Mouse (Mus musculus) layer of hippocampus, postnatal 10 days (tissue): ENCODE measurements around the gene Tnfsf15. TPM values are rescaled to one million over a fixed set of nuclear protein-coding genes. Genes with fewer than 3 reads are reported as not detected.

Experiments used
- DNase-seq, 2 experiments: peaks; one replicate each; pipeline ENCODE4 v3.0.0; 2021; ENCODE audit warnings: low spot score in 2 of 2
- long read RNA-seq: library from polyadenylated mRNA; stranded (forward); transcript quantifications from one replicate; pipeline ENCODE4 v2.0.0, GENCODE M21; 2023
- total RNA-seq, 2 experiments: library from RNA; stranded (reverse); gene quantifications; 2 replicates each; pipeline ENCODE4 v1.2.3; 2021

Gene Tnfsf15
- not detected for total RNA-seq
- long read RNA-seq: 0 reads

DNA sequence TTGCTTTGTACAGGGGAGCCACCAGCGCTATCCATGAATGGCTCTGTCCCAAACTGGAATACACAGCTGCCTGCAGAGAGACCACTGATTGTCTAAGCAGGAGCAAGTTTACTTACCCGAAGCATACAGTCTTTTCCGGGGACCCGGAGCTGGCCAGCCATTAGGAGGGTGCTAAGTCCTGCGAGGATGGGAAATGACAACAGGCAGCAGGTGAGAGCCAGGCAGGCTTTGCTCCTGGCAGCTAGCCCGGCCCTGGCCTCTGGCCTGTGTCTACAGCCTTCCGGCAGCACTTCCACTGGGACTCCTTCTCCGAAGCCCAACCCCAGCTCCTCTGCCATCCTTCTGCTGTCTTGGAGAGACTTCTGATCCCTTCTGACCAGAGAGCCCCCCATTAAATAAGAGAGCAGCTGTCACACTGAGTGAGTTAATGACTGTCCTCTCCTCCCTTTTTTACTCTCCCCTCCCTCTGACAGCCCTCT lies at the start of gene Tnfsf15:
Tnfsf15 (minus strand) TSS at position 421 of the 479 bp plus-strand sequence.
- peak; percentile 17 to 40 for DNase-seq

DNA sequence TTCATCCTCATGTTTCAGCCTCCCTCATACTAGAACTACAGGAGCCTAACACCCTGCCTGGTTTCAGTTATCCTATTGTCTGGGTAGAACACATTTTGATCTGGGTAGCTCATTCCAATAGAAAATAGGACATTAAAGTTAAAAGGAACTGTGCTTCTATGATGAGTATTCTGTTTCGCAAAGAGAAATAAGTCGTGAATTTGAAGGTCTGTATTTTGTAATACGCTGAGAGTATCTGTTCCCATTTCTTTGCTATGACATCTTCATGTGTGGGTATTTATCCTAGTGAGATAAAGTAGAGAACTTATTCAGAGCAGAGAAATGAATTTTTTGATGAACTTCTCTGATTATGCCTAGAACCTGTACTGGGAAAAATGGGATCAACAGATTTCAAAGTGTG lies 47.4 kb upstream of the Tnfsf15 start:
- no peak for DNase-seq

DNA sequence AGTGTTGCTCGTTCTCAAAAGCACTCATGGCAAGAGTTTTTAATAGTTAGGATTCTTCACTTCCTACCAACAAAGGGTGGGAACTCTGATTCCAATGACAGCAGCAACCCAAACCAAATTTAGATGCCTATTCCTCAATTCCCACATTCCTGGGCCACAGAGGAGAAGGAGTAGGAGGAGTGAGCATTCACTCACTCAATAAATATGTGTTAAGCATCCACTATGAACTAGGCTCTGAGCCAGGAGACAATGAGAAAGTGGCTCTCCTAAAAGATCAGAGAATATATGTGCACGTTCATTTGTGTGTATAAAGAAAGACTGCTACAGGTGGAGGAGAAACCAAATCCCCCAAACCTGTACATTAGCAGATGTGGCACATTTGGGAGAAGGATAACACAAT lies 40.6 kb upstream of the Tnfsf15 start:
- no peak for DNase-seq

DNA sequence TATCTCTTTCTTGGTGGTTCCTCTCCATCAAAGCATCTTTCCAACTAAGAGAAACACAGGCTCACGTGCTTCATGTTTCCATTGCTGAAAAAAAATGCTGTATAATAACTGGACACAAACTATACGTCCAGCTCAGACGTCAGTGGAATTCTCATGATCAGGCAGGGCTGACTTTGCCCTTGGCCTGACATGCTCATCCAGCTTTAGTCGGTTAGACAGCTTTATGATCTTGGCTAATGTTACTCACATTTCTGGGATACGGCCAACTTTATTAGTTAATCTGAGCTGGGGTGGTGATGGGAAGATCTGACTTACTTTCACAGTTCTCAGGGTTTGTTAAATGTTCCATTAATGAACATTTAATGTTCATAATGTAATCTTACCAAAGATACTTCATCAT lies 38.9 kb upstream of the Tnfsf15 start:
- no peak for DNase-seq

DNA sequence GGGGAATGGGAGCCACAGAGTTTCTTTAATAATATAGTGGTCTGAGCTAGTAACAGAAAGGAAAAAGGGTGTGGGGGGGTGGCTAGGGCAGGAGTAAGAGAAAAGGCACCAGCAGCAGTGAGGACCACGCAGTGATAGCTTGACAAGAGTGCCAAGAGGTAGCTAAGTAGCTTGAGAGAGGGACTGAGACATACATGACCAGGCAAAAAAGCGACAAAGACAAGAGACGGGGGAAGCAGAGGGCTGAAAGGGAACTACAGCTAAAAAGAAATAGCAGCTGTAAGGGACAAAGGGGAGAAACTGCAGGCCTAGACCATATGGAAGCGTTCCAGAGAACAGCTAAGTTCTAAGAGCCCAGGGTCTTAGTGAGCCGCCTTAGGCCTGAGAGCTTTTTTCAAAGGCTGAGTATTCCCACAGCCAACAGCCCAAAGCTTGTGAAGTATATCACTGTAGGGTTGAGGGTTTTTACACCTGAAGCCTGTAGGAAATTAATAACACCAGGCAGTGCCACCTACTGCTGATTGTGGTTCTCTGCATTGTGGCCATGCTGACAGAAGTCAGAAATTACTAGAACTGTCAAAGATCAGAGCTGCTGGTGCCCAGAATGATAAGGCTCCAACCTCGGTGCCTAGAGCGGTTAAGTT lies 38.2 kb upstream of the Tnfsf15 start:
- no peak for DNase-seq

DNA sequence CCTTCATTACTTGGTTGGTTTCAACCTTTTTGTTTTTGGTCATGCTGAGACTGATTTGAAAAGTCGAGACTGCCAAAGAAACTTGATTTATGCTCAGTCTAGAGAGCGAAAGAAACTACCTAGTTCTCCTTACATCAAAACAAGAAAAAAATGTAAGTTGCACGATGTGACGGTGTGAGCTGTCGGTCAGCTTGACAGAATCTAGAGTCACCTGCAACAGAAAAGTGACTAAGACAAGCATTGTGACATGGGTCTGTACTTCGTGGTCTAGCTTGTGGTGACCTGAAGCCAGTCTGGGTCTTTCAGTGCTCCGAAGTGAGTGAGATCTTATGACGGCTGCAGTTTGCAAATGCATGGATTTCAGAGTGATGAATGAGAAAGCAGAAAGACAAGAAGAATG lies 32.3 kb upstream of the Tnfsf15 start:
- DNase-seq: no peak

DNA sequence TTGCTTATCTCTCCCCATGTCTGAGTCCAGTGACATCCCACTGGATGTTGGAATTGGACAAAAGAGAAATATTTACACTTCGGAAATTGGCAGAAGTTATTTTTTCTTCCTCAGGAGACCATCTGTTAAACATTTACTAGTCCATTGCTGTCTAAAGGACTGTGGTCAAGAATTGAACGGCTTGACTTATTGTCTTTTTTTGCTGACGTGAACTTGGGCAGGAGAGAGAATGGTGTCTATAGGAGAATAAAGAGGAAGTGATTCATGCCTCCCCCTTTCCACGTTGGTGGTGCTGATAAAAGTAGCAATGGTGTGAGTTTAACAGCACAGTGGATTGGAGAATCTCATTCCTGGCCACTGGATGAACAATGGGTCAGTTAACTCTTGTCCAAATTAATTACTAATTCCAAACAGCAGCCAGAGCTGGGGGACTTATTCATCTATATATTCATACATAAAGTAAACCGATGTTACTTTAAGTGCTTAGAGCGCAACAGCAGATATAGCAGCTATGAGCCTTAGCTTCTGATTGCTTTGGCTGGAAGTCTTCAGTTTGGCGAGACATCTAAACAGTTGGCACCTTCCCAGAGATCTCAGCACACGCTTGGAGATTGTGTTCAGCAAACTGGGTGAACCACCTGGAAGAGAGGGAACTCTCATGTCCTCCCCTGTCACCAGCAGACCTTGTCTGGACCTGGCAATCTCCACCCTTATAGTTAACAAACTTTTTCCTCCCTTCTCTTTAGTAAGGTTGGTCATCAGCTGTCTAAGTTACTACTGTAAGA lies 28.6 kb upstream of the Tnfsf15 start:
- no peak for DNase-seq

DNA sequence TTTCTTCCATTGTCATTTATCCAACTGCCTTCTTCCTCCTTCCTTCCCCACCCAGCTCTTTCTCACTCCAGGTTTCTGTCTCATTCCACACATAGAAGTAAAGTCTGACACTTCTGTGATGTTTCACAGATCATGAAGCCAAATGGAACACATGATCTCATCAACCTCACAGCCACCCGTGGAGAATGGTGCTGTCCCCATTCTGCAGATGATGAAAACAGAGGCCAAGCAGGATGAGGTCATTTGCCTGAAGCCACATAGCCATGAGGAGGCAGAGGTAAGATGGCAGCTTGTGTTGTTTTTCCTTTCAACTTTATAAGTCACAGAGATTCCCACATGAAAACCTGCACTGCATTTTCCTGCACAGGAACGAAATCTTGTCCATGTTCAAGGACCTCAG lies 27.6 kb upstream of the Tnfsf15 start:
- DNase-seq: no peak

DNA sequence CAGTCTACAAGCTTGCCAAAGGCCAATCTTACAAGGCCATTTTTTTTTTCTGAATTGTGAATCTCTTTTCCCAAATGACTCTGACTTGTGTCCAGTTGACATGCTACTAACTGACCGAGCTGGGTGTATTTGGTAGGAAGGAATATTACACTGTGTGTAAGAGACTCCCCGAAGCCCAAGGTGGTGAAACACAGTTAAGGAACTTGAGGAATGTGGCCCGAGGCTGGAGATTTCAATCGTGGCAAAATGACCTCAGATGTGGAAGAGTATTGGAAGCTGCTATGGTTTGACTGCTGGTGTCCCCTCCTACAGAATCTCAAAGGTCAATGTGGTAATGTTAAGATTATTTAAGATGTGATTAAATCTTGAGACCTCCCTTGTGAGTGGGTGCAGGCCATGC lies 26.4 kb upstream of the Tnfsf15 start:
- DNase-seq: no peak

DNA sequence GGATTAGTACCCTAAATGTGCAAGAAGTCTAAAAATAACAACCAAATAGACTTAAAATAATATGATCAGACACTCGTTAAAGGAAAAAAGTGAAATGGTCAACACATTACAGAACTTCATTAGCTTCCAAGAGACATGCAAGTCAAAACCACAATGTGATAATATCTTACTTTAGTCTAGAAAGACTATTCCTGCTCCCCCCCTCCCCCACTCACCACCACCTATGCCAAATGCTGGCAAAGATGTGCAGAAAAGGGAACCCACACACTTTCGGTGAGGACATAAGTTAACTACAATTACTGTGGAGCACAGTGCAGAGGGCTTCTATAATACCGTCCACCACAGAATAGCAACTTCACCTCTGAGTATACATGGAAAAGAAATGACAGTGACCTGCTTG lies 24.2 kb upstream of the Tnfsf15 start:
- DNase-seq: no peak

DNA sequence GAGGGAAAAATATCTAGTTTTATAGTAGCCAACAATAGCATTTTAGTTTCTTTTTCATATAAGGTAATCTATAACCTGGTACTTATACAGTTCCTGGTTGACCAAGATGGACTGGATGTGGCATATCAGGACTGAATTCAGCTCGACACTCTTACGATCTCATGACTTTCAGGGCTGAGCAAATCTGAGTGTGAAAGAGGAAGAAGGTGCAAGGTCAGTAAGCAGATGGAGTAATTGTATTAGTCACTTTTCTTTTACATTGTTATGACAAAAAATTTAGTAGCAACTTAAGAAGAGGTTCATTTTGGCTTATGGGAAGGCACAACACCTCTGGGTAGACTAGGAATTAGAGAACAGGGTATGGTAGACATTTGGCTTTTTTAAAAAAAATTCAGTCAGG lies 20.1 kb upstream of the Tnfsf15 start:
- DNase-seq: no peak

DNA sequence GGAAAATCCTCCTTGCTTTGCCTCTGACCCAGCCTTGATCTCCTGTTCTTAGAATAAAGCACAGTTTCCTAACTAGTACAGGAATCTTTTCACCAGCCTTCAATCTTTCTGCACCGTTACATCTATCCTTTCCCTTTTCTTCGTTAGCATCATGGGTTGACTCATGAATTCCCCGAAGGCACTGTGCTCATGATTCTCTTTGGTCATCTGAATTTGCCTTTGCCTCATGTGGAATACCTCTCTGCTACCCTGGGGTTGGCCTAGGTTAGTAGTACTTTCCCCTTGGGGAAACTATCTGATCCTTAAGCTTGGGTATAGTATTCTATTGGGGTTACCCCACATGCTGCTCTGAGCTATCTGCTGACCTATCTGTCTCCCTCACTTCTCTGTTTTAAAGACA lies 15.0 kb upstream of the Tnfsf15 start:
- DNase-seq: no peak

DNA sequence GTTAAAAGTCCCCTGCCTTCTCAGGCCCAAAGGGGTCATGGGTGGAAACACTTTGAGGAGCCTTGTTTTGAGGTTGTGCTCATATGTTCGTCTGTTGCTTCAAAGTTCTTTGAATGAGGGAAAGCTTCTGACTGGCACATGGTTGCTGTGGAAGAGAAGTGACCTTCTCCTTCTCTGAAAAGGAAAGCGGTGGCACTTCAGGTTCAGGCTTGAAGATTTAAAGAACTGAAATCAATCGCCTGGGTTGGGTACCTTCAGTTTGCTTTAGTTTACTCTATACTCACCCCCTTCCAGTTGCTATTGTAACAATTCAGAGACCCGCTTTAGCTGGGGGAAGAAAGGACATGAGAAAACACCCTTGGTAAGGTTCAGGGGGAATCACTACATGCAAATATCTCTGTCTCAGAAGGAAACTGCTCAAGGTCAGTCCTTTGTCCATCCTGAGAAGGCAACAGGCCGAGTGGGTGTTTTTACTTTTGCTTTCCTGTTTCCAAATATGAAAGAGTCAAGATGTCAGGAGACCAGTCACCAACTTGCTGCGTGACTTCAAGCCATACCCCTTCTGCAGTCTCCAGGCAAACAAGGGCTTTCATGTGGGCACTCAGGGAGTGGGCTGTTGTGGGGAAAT lies 12.7 kb upstream of the Tnfsf15 start:
- DNase-seq: no peak

DNA sequence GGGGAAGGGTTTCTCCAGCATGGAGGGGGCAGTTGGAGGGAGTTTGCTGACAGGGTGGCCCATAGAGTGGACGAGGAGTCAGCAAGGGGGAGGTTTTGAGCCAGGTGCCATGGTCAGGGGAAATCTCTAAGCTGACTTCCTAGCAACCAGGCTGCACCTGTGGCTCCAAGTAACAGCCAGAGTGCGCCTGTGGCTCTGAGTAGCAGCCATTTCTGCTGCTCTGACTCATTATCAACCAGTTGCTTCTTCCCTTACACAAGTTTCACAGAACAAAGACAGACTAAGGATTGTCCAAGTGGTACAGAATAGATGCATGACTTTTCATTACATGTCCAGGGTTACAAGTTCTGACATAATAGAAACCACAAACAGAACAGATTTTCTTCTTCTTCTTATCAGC lies 11.2 kb upstream of the Tnfsf15 start:
- no peak for DNase-seq

DNA sequence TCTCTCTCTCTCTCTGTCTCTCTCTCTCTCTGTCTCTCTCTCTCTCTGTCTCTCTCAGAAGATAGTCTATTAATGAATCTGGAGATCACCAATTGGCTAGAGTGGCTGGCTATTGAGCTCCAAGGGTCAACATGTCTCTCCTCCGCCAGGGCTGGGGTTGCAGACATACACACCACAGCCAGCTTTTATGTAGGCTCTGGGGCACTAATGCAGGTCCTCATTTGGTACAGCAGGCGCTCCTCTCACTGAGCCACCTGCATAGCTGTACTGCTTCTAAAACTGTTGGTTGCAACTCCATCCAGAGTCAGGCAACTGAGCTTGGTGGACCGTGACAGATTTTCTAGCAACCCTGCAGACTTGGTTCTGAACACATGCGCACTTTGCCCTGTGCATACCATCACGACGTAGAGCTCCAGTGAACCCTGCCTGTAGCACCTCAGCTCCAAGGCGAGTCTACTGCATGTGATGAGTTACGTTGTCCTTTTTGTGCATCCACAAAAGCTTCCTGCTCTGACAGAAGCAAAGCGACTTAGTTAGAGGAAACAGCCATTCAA lies 9.6 kb upstream of the Tnfsf15 start:
- DNase-seq: no peak

DNA sequence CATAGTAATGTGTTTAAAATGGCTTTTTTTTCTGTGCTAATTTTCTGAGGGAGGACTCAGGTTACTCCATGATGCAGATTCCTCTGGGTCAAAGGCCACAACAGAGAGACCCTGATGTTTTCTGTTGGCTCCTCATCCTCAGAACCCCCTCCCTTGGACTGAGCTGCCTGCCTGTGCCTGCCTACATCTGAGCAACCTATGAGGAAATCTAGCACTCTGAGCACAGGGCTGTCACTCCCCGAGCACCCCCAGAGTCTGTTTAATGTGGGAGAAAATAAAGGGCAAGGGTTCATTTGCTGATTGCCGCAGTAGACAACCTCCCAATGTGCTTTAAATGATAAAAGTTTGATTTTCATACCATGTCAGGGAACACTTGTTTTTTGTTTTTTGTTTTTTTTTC lies 8.9 kb upstream of the Tnfsf15 start:
- DNase-seq: no peak

DNA sequence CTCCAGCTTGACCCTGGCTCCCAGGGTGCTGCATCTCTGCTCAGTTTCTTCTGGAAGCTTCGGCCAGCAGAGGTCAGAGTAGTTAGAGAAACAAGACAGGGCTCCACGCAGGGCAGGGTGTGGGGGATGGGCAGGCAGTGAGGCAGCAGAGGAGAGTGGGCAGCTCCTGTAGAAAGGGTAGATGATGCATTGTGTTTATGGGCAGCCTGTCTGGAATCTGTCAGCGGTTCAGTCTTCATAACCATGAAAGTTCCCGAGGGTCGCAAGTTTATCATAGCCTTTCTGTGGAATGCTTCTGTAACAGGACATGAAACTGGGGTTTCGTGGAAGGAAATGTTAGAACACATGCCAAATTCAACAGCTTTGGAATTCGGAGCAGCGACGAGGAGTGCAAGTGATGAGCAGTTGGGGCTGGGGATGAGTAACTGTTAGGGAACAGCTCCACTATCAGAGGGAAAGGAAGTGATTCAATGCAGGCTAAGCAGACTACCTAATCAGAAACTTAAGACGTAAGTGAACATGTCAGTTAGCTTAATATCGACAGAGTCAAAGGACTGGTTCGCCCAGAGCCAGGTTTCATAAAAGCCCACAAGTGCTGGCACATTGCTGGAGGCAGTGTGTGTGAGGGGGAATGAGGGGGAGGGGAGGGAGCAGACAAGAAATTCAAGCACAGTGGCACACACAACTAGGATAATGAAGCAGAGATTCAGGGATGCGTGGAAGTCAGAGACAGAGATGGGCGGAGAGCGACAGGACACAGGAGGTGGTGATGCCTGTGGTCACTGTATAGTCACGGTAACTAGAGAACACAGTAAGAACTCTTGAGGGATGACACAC lies 8.0 kb upstream of the Tnfsf15 start:
- DNase-seq: peak; percentile 16 to 33

DNA sequence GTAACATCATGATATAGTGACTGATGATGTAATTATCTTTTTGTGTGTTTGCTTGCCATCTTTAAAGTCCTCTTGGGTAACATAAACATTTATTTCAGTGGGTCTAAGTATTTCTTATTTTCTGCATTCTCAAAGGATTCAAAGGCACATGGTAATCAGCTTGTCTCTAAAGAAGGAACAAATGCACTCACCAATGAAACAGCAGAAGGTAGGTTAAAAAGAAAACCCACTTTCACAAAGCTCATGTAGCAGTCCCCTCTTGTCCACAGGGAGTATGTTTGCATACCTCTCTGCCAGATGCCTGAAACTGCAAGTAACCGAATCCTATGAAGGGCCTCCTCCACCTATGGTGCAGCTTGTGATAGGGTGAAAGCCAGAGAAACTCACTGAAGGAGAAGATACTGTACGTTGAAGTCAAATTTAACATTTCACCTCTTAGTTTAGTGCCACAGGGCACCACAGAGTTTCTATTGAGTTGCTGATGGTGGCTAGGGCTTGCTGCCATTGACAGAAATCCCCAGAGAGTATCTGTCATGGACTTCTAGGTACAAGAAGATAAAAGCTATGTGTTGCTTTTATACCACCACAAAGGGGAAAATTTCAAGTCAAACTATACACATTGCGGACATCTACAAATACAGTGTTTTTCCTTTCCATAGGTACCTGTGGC lies 3.3 kb upstream of the Tnfsf15 start:
- DNase-seq: no peak

DNA sequence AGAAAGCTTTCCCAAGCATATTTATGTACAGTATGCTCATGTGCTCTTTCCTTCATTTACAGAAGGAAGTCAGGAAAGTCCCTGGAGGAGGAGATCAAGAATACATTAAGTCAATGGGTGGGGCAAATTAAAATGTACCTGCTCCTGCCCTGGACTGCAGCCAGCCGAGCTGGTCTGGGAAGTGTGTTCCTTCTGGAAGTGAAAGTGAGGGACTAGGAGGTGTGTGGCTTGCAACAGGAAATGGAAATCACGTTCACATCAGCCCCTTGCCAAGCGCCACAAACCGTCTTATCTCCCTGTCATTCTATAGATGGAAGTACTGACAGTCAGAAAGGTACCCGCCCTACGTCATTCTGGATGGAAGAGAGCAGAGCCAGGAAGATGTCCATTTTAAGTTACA lies 358 bp upstream of the Tnfsf15 start:
- no peak for DNase-seq

DNA sequence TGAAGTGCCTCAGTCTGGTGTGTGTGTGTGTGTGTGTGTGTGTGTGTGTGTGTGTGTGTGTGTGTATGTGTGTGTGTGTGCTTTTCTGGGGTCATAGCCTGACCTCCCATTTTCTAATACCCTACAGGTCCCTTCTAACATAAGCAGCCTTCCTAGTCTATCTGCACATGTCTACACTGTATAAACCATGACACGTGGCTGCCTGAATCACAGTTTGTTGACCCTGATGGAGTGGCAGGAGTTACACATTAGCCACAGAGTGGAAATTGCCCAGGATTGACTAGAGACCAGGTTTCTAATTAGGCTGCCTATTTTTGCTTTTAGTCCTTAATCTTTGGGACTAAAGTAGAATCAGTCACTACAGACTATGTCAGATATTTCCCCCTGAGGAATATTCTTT lies 1.3 kb downstream of the Tnfsf15 start:
- no peak for DNase-seq
